Mouse (Mus musculus): Measurements from ENCODE around the gene 6030458C11Rik. TPM values are rescaled to one million over a fixed set of nuclear protein-coding genes. Genes with fewer than 3 reads are reported as not detected.
"Not testable (repeated sequence)": the region's sequence is repeated elsewhere in the genome, so short reads cannot be mapped to it uniquely, and the experiment has no call there.

6030458C11Rik gene
- polyA plus RNA-seq, 1 experiment from 2014 or later, result 38.6 TPM

DNA sequence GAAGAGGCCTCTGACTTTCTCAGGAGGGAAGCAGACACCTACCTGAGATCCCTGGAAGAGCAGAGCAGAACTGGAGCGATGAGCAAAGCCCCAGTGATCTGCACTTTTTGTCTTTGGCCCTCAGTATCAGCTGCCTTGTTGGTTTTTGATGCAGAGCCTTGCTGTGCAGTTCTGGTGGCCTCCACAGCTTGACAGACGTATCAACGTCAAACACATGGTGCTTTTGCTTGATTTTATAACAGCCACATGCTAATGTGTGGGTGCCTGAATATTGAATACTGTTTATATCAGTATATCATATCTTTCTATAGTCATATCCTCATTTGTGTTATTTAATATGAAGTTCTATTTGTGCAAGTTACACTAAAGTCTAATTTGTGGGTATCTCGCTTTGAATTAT, 19.4 kb downstream of the 6030458C11Rik start:
- Histone ChIP-seq H3K9ac (ENCODE audit: low read depth, low read length) (no peak overlapping the region), H3K4me2 (replicated peaks; ENCODE audit: low read depth, low read length) (no peak overlapping the region), H3K4me3 (ENCODE audit: low read depth, low read length) (no peak overlapping the region), H3K27ac (ENCODE audit: low read depth, low read length) (no peak overlapping the region), H3K4me1 (replicated peaks; ENCODE audit: control insufficient read depth, insufficient read depth, low read length) (no peaks in the 10 kb centered on the region), H3K9me3 (ENCODE audit: control insufficient read depth, low read length) (no peaks in the 10 kb centered on the region), H3K27me3 (ENCODE audit: control insufficient read depth, insufficient read depth, low read length) (no peaks in the 10 kb centered on the region), H3K36me3 (ENCODE audit: control insufficient read depth, insufficient read depth, low read length) (peaks cover 9% of the 10 kb centered on the region; the same call in 1 of the 2 replicates)
- no peak for ATAC-seq (ENCODE audit: low FRiP score)
- DNase-seq (ENCODE audit: low spot score), result no peak
- 84% methylated on average over 4 of the region's 4 CpGs for WGBS

DNA sequence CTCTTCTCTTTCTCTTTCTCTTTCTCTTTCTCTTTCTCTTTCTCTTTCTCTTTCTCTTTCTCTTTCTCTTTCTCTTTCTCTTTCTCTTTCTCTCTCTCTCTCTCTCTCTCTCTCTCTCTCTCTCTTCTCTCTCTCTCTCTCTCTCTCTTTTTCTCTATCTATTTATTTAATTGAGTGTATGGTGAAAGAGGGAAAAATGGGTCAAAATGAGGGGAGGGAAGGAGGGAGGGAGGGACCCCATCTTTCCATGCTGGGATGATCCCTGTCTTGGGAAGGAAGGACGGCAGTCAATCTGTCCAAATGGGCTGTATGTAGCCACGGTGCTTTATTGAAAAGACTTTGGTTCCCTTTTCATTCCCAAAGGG, 23.3 kb downstream of the 6030458C11Rik start:
- not testable (repeated sequence) for H3K9ac ChIP-seq (ENCODE audit: low read depth, low read length); H3K9me3 ChIP-seq (ENCODE audit: control insufficient read depth, low read length)
- 91% methylated on average over 2 of the region's 2 CpGs for WGBS

DNA sequence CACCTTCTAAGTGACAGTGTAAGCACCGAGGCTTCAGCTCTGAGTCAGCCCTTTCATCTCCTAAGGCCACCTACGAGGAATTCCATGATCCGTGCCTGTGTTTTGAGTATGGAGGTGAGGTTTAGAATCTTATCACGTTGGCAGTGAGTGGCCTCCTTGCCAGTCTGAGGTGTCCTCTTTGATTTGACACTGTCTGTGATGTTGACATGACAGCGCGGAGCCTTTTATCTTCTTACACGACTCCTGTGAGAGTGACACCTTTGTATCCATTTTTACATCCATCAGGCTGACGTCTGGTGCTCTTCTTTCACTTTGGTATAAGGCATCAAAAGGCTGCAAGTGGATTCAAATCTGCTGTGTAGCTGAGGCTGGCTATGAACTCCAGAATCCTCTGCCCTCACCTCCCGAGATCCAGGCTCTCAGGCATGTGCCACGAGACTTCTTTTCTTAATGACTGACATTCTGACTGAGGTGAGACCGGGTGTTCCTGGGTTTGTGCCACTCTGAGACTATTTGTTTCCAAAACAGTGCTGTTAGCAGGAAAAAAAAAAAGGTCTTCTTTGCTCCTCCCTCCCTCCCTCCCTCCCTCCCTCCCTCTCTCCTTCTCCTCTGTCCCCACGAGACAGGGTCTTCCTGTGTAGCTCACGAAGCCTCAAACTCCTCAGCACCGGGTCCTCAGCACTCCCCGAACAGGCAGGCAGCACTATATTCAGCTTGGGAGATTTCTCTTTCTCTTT, 23.9 kb downstream of the 6030458C11Rik start:
- H3K4me1 ChIP-seq (replicated peaks; ENCODE audit: control insufficient read depth, insufficient read depth, low read length), result no peaks in the 10 kb centered on the region
- no peaks in the 10 kb centered on the region for H3K9me3 ChIP-seq (ENCODE audit: control insufficient read depth, low read length)
- no peak overlapping the region for H3K27ac ChIP-seq (ENCODE audit: low read depth, low read length)
- WGBS, result 59% methylated on average over 15 of the region's 15 CpGs
- no peaks in the 10 kb centered on the region for H3K27me3 ChIP-seq (ENCODE audit: control insufficient read depth, insufficient read depth, low read length)
- ATAC-seq (ENCODE audit: low FRiP score) (no peak), DNase-seq (ENCODE audit: low spot score) (no peak)
- no peak overlapping the region for H3K4me2 ChIP-seq (replicated peaks; ENCODE audit: low read depth, low read length)
- H3K4me3 ChIP-seq (ENCODE audit: low read depth, low read length), result no peak overlapping the region
- no peaks in the 10 kb centered on the region for H3K36me3 ChIP-seq (ENCODE audit: control insufficient read depth, insufficient read depth, low read length)
- no peak overlapping the region for H3K9ac ChIP-seq (ENCODE audit: low read depth, low read length)

More for the DNA sequence above, 23.3 kb downstream of the 6030458C11Rik start:
- not testable (repeated sequence) for H3K4me2 ChIP-seq (replicated peaks; ENCODE audit: low read depth, low read length); DNase-seq (ENCODE audit: low spot score); H3K4me1 ChIP-seq (replicated peaks; ENCODE audit: control insufficient read depth, insufficient read depth, low read length); H3K27ac ChIP-seq (ENCODE audit: low read depth, low read length); H3K36me3 ChIP-seq (ENCODE audit: control insufficient read depth, insufficient read depth, low read length); H3K4me3 ChIP-seq (ENCODE audit: low read depth, low read length); H3K27me3 ChIP-seq (ENCODE audit: control insufficient read depth, insufficient read depth, low read length); ATAC-seq (ENCODE audit: low FRiP score)

DNA sequence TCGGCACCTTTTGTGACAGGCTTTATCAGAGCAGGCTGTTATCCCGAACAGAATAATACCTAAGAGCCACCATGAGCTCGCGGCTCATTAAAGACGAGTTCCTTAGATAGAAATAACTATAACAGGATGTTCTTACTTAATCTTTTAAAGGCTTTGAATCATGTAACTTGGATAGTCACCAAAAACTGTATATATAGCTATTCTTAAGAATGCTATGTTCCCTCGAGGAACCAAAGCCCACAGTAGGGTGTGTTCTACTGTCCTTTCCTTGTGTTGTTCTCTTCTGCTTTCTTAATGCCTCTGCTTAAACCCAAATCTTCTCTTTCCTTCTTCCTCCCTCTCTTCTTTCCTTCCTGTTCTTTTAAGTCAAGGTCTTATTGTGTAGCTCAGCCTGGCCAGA, 26.4 kb downstream of the 6030458C11Rik start:
- H3K27ac ChIP-seq (ENCODE audit: low read depth, low read length), result no peak overlapping the region
- no peaks in the 10 kb centered on the region for H3K27me3 ChIP-seq (ENCODE audit: control insufficient read depth, insufficient read depth, low read length)
- H3K36me3 ChIP-seq (ENCODE audit: control insufficient read depth, insufficient read depth, low read length), result no peaks in the 10 kb centered on the region
- no peak overlapping the region for H3K4me3 ChIP-seq (ENCODE audit: low read depth, low read length)
- WGBS, result 87% methylated on average over 6 of the region's 6 CpGs
- H3K9ac ChIP-seq (ENCODE audit: low read depth, low read length), result no peak overlapping the region
- no peak overlapping the region for H3K4me2 ChIP-seq (replicated peaks; ENCODE audit: low read depth, low read length)
- DNase-seq (ENCODE audit: low spot score) (no peak), ATAC-seq (ENCODE audit: low FRiP score) (no peak)
- H3K9me3 ChIP-seq (ENCODE audit: control insufficient read depth, low read length), result no peaks in the 10 kb centered on the region
- no peaks in the 10 kb centered on the region for H3K4me1 ChIP-seq (replicated peaks; ENCODE audit: control insufficient read depth, insufficient read depth, low read length)

DNA sequence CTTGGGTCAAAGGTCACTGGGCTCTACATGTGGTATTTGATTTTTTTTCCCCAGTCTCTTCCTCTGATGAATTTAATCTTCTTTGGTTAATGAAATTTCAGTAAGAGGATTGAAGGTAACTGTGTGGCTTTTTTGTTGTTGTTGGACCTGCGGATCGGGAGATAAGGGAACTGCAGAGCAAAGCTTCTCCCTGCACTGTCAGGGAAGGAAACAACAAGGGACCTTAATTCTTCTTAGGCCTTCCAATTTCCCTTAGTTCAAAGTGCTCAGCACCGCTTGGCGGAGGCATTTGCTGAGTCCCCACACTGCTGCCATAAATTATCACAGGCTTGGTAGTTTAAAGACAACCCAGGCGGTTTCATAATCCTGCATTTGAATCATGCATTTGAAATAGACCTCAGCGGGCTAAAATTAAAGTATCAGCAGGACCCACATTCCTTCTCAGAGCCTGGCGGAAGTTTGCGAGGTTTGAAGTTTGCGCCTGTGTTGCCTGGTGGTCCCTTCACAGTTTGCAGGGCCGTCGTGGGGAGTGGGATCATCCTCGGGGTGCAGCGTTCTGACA, 28.5 kb downstream of the 6030458C11Rik start:
- no peaks in the 10 kb centered on the region for H3K27me3 ChIP-seq (ENCODE audit: control insufficient read depth, insufficient read depth, low read length)
- no peaks in the 10 kb centered on the region for H3K36me3 ChIP-seq (ENCODE audit: control insufficient read depth, insufficient read depth, low read length)
- no peaks in the 10 kb centered on the region for H3K4me1 ChIP-seq (replicated peaks; ENCODE audit: control insufficient read depth, insufficient read depth, low read length)
- DNase-seq (ENCODE audit: low spot score), result no peak
- 52% methylated on average over 13 of the region's 13 CpGs for WGBS
- H3K4me3 ChIP-seq (ENCODE audit: low read depth, low read length), result no peak overlapping the region
- H3K4me2 ChIP-seq (replicated peaks; ENCODE audit: low read depth, low read length), result no peak overlapping the region
- no peak for ATAC-seq (ENCODE audit: low FRiP score)
- H3K9ac ChIP-seq (ENCODE audit: low read depth, low read length), result no peak overlapping the region
- H3K9me3 ChIP-seq (ENCODE audit: control insufficient read depth, low read length), result no peaks in the 10 kb centered on the region
- no peak overlapping the region for H3K27ac ChIP-seq (ENCODE audit: low read depth, low read length)

DNA sequence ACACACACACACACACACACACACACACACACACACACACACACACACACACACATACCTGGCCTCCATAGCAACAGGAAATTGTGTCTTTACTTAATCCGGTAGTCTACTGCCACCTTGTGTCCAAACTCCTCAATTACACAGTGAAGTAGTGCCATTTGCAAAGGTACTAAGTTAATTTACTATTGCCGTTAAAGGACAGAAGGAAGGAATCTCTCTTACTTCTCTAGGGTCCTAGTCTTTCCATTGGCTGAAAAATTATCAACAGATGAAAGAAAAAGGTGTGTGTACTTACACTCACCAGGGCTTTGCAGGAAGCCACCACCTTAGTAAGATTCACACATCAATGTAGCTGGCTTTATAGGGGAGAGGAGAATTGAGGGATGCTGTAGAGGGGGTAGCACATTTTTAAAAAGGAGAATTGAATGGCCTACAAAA, 29.0 kb downstream of the 6030458C11Rik start:
- 9% methylated on average over 2 of the region's 2 CpGs for WGBS
- Histone ChIP-seq H3K27ac (ENCODE audit: low read depth, low read length) (no peak overlapping the region), H3K36me3 (ENCODE audit: control insufficient read depth, insufficient read depth, low read length) (no peaks in the 10 kb centered on the region), H3K4me3 (ENCODE audit: low read depth, low read length) (no peak overlapping the region), H3K4me2 (replicated peaks; ENCODE audit: low read depth, low read length) (no peak overlapping the region), H3K27me3 (ENCODE audit: control insufficient read depth, insufficient read depth, low read length) (no peaks in the 10 kb centered on the region), H3K9ac (ENCODE audit: low read depth, low read length) (no peak overlapping the region), H3K9me3 (ENCODE audit: control insufficient read depth, low read length) (no peaks in the 10 kb centered on the region), H3K4me1 (replicated peaks; ENCODE audit: control insufficient read depth, insufficient read depth, low read length) (no peaks in the 10 kb centered on the region)
- 0 out of 2 replicates have a peak, but pooled peaks have one; percentile 54 for ATAC-seq (ENCODE audit: low FRiP score)
- peak; percentile 84 for DNase-seq (ENCODE audit: low spot score)

DNA sequence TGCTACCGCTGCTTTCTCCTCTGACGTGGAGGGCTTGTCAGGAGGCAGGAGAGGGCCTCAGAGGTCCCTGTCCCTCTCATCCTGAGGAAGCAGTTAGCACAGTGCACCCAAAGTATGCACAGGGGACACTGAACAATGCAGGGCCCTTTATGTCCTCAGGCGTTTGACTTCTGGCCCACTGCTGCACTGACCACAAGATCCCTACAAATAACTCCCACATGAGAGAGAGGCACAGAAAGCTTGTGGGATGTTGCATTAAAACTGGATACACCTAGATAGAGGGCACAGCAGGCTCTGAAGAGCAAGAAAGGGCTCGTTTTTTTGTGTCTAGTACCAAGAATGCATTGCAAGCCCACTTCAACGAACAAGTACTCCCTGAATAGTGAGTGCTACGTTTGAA, 30.1 kb downstream of the 6030458C11Rik start:
- Histone ChIP-seq H3K9ac (ENCODE audit: low read depth, low read length) (no peak overlapping the region), H3K9me3 (ENCODE audit: control insufficient read depth, low read length) (no peaks in the 10 kb centered on the region), H3K4me1 (replicated peaks; ENCODE audit: control insufficient read depth, insufficient read depth, low read length) (no peaks in the 10 kb centered on the region), H3K36me3 (ENCODE audit: control insufficient read depth, insufficient read depth, low read length) (no peaks in the 10 kb centered on the region), H3K27me3 (ENCODE audit: control insufficient read depth, insufficient read depth, low read length) (no peaks in the 10 kb centered on the region), H3K4me3 (ENCODE audit: low read depth, low read length) (no peak overlapping the region), H3K4me2 (replicated peaks; ENCODE audit: low read depth, low read length) (no peak overlapping the region), H3K27ac (ENCODE audit: low read depth, low read length) (no peak overlapping the region)
- ATAC-seq (ENCODE audit: low FRiP score) (no peak), DNase-seq (ENCODE audit: low spot score) (no peak)
- 62% methylated on average over 6 of the region's 6 CpGs for WGBS

DNA sequence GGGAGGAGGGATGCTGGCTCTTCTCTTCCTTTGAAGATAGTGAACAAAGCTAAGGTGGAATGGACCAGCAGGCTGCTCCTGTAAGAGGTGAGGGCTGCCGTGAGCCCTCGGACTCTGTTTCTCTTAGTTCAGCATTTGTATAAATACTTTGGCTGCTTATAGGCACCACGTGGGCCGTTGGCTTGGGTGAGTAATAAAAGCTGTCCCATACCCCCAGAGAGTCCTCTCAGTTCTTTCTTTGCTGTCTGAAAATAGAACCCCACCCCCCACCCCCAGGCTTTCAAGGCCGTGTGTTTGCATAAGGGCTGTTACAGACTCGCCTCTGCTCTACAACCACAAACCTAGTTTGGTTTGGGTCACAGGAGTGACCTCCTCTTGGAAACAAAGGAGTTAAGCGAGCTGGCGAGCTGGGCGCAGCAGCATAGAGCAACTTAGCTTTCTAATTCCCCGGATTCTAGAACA, 35.0 kb downstream of the 6030458C11Rik start:
- no peak overlapping the region for H3K4me2 ChIP-seq (replicated peaks; ENCODE audit: low read depth, low read length)
- DNase-seq (ENCODE audit: low spot score) (peak; percentile 40), ATAC-seq (ENCODE audit: low FRiP score) (0 out of 2 replicates have a peak, but pooled peaks have one; percentile 40)

DNA sequence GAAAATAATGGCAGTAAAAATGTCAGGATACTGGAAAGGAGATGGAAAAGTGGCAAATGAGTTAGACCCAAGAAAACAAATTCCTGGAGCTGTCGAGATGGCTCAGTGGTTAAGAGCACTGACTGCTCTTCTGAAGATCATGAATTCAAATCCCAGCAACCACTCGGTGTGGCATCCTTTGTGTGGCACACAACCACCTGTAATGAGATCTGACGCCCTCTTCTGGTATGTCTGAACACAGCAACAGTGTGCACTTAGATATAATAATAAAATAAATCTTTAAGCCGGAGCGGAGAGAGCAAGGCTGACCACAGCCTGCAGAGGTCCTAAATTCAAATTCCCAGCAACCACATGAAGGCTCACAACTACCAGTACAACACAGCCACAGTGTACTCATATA, 35.9 kb downstream of the 6030458C11Rik start:
- H3K9ac ChIP-seq (ENCODE audit: low read depth, low read length), result no peak overlapping the region
- H3K4me1 ChIP-seq (replicated peaks; ENCODE audit: control insufficient read depth, insufficient read depth, low read length), result no peaks in the 10 kb centered on the region
- no peaks in the 10 kb centered on the region for H3K9me3 ChIP-seq (ENCODE audit: control insufficient read depth, low read length)
- H3K27me3 ChIP-seq (ENCODE audit: control insufficient read depth, insufficient read depth, low read length), result no peaks in the 10 kb centered on the region
- H3K4me3 ChIP-seq (ENCODE audit: low read depth, low read length), result no peak overlapping the region
- H3K27ac ChIP-seq (ENCODE audit: low read depth, low read length), result no peak overlapping the region
- WGBS, result 73% methylated on average over 5 of the region's 5 CpGs
- H3K4me2 ChIP-seq (replicated peaks; ENCODE audit: low read depth, low read length), result no peak overlapping the region
- ATAC-seq (ENCODE audit: low FRiP score) (no peak), DNase-seq (ENCODE audit: low spot score) (no peak)
- no peaks in the 10 kb centered on the region for H3K36me3 ChIP-seq (ENCODE audit: control insufficient read depth, insufficient read depth, low read length)

More for the DNA sequence above, 35.0 kb downstream of the 6030458C11Rik start:
- WGBS, result 24% methylated on average over 10 of the region's 10 CpGs
- H3K27me3 ChIP-seq (ENCODE audit: control insufficient read depth, insufficient read depth, low read length), result no peaks in the 10 kb centered on the region
- no peak overlapping the region for H3K4me3 ChIP-seq (ENCODE audit: low read depth, low read length)
- no peak overlapping the region for H3K27ac ChIP-seq (ENCODE audit: low read depth, low read length)
- no peak overlapping the region for H3K9ac ChIP-seq (ENCODE audit: low read depth, low read length)
- H3K36me3 ChIP-seq (ENCODE audit: control insufficient read depth, insufficient read depth, low read length), result no peaks in the 10 kb centered on the region
- no peaks in the 10 kb centered on the region for H3K4me1 ChIP-seq (replicated peaks; ENCODE audit: control insufficient read depth, insufficient read depth, low read length)
- H3K9me3 ChIP-seq (ENCODE audit: control insufficient read depth, low read length), result no peaks in the 10 kb centered on the region

Measured in hindbrain, embryonic 11.5 days (tissue).